Mouse (Mus musculus) forebrain, embryonic 15.5 days (tissue): ENCODE results near the gene Tspyl4. TPM values are rescaled to one million over a fixed set of nuclear protein-coding genes. Genes with fewer than 3 reads are reported as not detected.

Experiments used
- ATAC-seq: fragments of 200-750 bp; cut with Nextera tagmentation; replicated peaks from 2 replicates; pipeline ENCODE4 v1.8.0; 2017; ENCODE audit warnings: mild to moderate bottlenecking, moderate TSS enrichment, moderate library complexity
- H3K27ac ChIP-seq: fragments of 300-500 bp; sonication (generic); replicated peaks from 2 replicates; pipeline ENCODE4 v1.5.1; 2015; ENCODE audit warnings: mild to moderate bottlenecking, inconsistent platforms
- H3K27me3 ChIP-seq: fragments of 300-500 bp; sonication (generic); 2 replicates; pipeline ENCODE4 v1.6.1; 2015; ENCODE audit warnings: inconsistent platforms
- H3K36me3 ChIP-seq: fragments of 300-500 bp; sonication (generic); 2 replicates; pipeline ENCODE4 v1.6.1; 2015; ENCODE audit warnings: mild to moderate bottlenecking, inconsistent platforms
- H3K4me1 ChIP-seq: fragments of 300-500 bp; sonication (generic); 2 replicates; pipeline ENCODE4 v1.6.1; 2015; ENCODE audit warnings: inconsistent platforms
- H3K4me2 ChIP-seq: fragments of 300-500 bp; sonication (generic); replicated peaks from 2 replicates; pipeline ENCODE4 v1.6.1; 2015; ENCODE audit warnings: mild to moderate bottlenecking, inconsistent platforms
- H3K4me3 ChIP-seq: fragments of 300-500 bp; sonication (generic); 2 replicates; pipeline ENCODE4 v1.5.1; 2015; ENCODE audit warnings: mild to moderate bottlenecking, inconsistent platforms
- H3K9ac ChIP-seq: fragments of 300-500 bp; sonication (generic); replicated peaks from 2 replicates; pipeline ENCODE4 v1.6.1; 2015; ENCODE audit warnings: mild to moderate bottlenecking, inconsistent platforms
- H3K9me3 ChIP-seq: fragments of 300-500 bp; sonication (generic); 2 replicates; pipeline ENCODE4 v1.6.1; 2016; ENCODE audit warnings: inconsistent platforms
- WGBS: fragments of 180-500 bp; shearing (Covaris S2); methylation state at CpG from one replicate; pipeline ENCODE4 v1.1.7; 2015; ENCODE audit warnings: mixed read lengths; 5-methylcytosine and 5-hydroxymethylcytosine counted together
- polyA plus RNA-seq: library from polyadenylated mRNA; unstranded; fragments of >200 nt; fragmentation: Nextera tagmentation; extraction: Ambion mirVana; gene quantifications from 2 replicates; pipeline ENCODE4 v1.2.1, GENCODE M21; 2015

The Tspyl4 gene
- polyA plus RNA-seq, 1 experiment from 2014 or later: 196 TPM

GRCm38 (mm10) chr10:34327144-34327543 is 29.9 kb downstream of the Tspyl4 start:
- no peak; the same call in 1 of the 2 replicates for ATAC-seq
- Histone ChIP-seq H3K27ac (no peak overlapping the region), H3K27me3 (no peaks in the 10 kb centered on the region), H3K4me3 (no peak overlapping the region), H3K4me1 (no peaks in the 10 kb centered on the region), H3K9me3 (no peaks in the 10 kb centered on the region), H3K36me3 (no peaks in the 10 kb centered on the region), H3K9ac (no peak overlapping the region), H3K4me2 (no peak overlapping the region)
- 63% methylated on average over 5 of the region's 5 CpGs for WGBS

- H3K4me3 ChIP-seq: no peak overlapping the region
- H3K9me3 ChIP-seq: no peaks in the 10 kb centered on the region
- no peak overlapping the region for H3K27ac ChIP-seq
- 1% methylated on average over 2 of the region's 2 CpGs for WGBS
- no peak overlapping the region; the same call in 1 of the 2 replicates for H3K9ac ChIP-seq
- ATAC-seq: peak; percentile 68
- no peak overlapping the region for H3K4me2 ChIP-seq
- no peaks in the 10 kb centered on the region for H3K36me3 ChIP-seq
- H3K27me3 ChIP-seq: no peaks in the 10 kb centered on the region
- no peaks in the 10 kb centered on the region for H3K4me1 ChIP-seq
Observed at GRCm38 (mm10) chr10:34328310-34328709, 31.1 kb downstream of the Tspyl4 start.

GRCm38 (mm10) chr10:34341014-34341413 is 43.8 kb downstream of the Tspyl4 start:
- Histone ChIP-seq H3K9me3 (no peaks in the 10 kb centered on the region), H3K4me3 (no peak overlapping the region), H3K4me2 (no peak overlapping the region), H3K9ac (no peak overlapping the region), H3K27me3 (no peaks in the 10 kb centered on the region), H3K36me3 (no peaks in the 10 kb centered on the region), H3K27ac (no peak overlapping the region), H3K4me1 (no peaks in the 10 kb centered on the region)
- WGBS: 83% methylated on average over 6 of the region's 6 CpGs
- ATAC-seq: no peak

- no peaks in the 10 kb centered on the region for H3K36me3 ChIP-seq
- no peaks in the 10 kb centered on the region for H3K4me1 ChIP-seq
- H3K9ac ChIP-seq: no peak overlapping the region
- no peak overlapping the region for H3K4me3 ChIP-seq
- H3K27ac ChIP-seq: no peak overlapping the region
- 91% methylated on average over 1 of the region's 1 CpGs for WGBS
- no peaks in the 10 kb centered on the region for H3K27me3 ChIP-seq
- H3K4me2 ChIP-seq: no peak overlapping the region
- no peak for ATAC-seq
- no peaks in the 10 kb centered on the region for H3K9me3 ChIP-seq
Observed at GRCm38 (mm10) chr10:34341886-34342285, 44.6 kb downstream of the Tspyl4 start.

Other genes starting within 250 kb of the Tspyl4 start
- 0.31 and 0.37 TPM in 2 replicates for gene Calhm5, start 200.9 kb upstream of the Tspyl4 start, polyA plus RNA-seq
- gene Calhm6, start 169.5 kb upstream of the Tspyl4 start, polyA plus RNA-seq: 0.34 and 0.42 TPM in 2 replicates
- 4.3 and 4.7 TPM in 2 replicates for gene Dse, start 89.7 kb upstream of the Tspyl4 start, polyA plus RNA-seq
- gene Tspyl1, start 15.3 kb upstream of the Tspyl4 start, polyA plus RNA-seq: 133 and 134 TPM in 2 replicates
- 0.09 and 0.10 TPM in 2 replicates for gene Col10a1, start 92.5 kb downstream of the Tspyl4 start, polyA plus RNA-seq
- 1.7 and 2.4 TPM in 2 replicates for gene Nt5dc1, start 121.1 kb downstream of the Tspyl4 start, polyA plus RNA-seq
- 0.57 and 0.61 TPM in 2 replicates for gene Frk, start 186.0 kb downstream of the Tspyl4 start, polyA plus RNA-seq